Mouse (Mus musculus) ES-E14 (cell line): ENCODE data around the gene Olfr1206.

ENCODE experiments used
- CHD2 ChIP-seq: IDR thresholded peaks from 2 replicates; pipeline ENCODE4 v1.6.1; 2014; ENCODE audit warnings: mild to moderate bottlenecking, low read depth, low read length, inconsistent platforms
- ZC3H11A ChIP-seq: IDR thresholded peaks from 2 replicates; pipeline ENCODE4 v1.6.1; 2012; ENCODE audit warnings: low read depth, mild to moderate bottlenecking, inconsistent platforms, low read length, borderline replicate concordance

DNA sequence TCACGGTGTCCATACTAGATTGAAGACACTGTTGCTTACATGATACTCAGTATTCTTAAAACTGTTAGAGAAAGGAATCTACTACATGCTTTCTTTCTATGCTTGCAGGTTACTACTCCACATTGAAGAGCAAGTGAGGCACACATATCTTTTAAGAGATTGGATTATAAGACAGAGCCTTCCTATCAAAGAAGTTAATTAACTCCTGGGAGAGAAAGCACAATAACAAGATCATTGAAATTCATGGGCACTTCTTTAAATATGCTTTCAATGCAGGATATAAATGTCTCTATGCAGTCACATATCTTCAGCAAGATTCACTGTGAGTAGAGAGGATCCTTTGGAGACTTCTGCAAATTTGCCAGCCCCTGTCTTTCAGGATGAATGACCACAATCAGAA lies 14.0 kb upstream of the Olfr1206 start, which contains the start of gene Olfr1204:
- TF ChIP-seq ZC3H11A (no peak), CHD2 (no peak)
